Mouse (Mus musculus) kidney, adult 18-20 months (tissue): ENCODE measurements at regions not wholly inside any gene's neighbourhood (a gene's known extent, or its start where the extent isn't known, plus 50 kb on each side); places are given as distances from the start of the nearest gene placed in this dataset.

Experiments used
- DNase-seq: peaks from one replicate; pipeline ENCODE4 v3.0.0; 2021

GRCm38 (mm10) chr2:174897424-174897823, 112.6 kb upstream of the Gm14444 start:
- DNase-seq, result peak; percentile 10

- peak; percentile 4 for DNase-seq
Observed at GRCm38 (mm10) chr2:174899940-174900670, 109.9 kb upstream of the Gm14444 start.

DNA sequence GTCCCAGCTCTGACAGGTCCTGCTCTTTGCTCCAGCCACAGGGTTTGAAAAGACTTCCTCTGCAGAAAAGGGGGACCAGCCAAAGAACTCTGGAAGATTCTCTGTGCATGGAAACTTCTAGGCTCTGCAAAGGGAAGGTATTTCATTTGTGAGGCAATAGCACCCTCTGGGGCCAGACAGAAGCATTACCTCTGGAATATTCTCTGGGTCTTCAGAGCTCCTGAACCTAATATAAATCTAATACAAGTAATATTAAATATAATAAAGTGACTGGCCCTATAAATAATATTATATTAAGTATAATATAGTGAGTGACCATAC, 109.4 kb upstream of the Gm14444 start:
- peak; percentile 49 for DNase-seq

- DNase-seq, result no peak
Observed at GRCm38 (mm10) chr2:174901801-174902200, 108.2 kb upstream of the Gm14444 start.

GRCm38 (mm10) chr2:174903627-174904026, 106.4 kb upstream of the Gm14444 start:
- DNase-seq, result no peak

- DNase-seq, result peak; percentile 23
Observed at GRCm38 (mm10) chr2:174905865-174906639, 104.0 kb upstream of the Gm14444 start.

DNA sequence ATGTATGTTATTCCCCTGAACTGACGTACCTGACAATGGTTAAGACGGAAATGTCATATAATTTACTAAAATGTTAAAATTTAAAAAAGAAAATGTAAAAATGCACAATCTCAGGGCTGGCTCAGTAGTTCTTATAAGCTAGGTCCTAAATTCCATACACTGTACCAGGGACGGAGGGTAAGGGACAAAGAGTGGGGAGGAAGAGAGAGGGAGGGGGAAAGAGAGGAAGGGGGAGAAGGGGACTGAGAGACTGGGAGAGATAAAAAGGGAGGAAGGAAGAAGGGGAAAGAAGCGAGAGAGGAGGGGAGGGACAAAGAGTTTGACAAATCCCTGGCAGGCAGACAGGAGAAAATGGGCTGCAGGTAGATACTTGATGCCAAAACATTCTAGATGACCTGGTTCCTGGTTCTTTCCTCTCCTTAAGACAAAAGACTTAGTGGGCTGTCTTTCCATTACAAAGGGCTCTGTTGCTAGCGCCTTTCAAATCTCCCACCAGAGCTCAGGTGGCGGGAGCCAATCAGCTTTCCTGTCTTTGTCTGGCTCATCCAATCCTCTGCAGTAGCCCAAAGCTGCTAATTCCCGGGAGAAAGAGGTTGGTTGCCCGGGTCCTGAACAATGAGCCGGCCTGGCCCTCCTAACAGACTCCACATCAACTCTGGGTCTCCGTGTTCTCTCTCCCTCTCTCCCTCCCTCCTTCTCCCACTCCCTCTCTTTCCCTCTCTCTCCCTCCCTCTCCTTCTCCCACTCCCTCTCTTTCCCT, 92.7 kb upstream of the Gm14444 start:
- DNase-seq, result no peak

GRCm38 (mm10) chr2:174917975-174918374, 92.1 kb upstream of the Gm14444 start:
- DNase-seq, result no peak

DNA sequence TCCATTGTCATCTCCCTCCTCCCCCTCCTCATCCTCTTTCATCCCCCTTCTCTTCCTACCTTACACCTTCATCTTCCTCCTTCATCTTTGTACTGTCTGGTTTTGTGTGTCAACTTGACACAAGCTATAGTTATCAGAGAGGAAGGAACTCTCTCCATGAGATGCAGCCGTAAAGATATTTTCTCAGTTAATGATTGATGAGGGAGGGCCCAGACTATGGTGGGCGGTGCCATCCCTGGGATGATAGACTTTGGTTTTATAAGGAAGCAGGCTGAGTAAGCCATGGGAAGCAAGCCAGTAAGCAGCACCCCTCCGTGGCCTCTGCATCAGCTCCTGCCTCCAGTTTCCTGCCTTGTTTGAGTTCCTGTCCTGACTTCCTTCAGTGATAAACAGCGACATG, 87.8 kb upstream of the Gm14444 start:
- no peak for DNase-seq

GRCm38 (mm10) chr2:174929718-174930117, 80.3 kb upstream of the Gm14444 start:
- no peak for DNase-seq

- peak; percentile 90 for DNase-seq
Observed at GRCm38 (mm10) chr2:174932137-174933012, 77.7 kb upstream of the Gm14444 start.

GRCm38 (mm10) chr2:174933013-174933353, 77.1 kb upstream of the Gm14444 start:
- DNase-seq, result no peak

DNA sequence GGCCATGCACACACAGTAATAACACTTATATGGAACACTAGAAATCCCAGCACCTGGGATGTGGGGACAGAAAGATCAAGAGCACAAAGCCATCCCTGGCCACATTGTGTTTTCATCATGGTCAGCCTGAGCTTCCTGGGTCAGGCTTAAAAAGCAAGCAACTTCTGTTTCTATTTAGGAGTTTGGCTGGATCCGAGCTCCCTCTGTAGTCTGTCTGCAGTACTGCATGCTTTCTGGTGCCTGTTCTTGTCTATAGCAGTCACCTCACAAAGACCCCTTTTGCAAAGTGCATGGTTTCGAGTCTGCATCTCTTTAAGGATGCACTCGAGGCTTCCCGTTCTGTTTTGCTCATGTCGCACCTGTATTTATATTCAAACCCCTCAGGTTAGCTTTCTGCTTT, 73.4 kb upstream of the Gm14444 start:
- DNase-seq, result peak; percentile 14

DNA sequence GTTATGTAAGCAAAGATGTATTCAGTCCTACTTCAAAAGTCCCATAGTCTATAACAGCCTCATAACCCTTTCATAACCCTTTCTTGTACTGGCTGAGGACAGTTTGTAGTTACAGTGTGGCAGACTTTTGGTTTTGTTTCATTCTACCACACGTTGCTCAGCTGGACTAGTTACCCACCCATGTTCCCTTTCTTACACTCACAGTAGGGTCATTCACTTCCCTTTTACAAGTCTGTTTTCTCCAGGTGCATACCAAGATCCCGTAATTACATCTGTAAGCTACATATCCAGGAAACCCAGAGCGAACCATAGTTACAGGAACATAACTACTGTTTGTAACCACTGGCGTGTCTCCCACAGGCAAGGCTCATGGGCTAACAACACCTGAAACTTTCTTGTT, 72.1 kb upstream of the Gm14444 start:
- DNase-seq, result no peak

- no peak for DNase-seq
Observed at GRCm38 (mm10) chr2:174942221-174942620, 67.8 kb upstream of the Gm14444 start.

GRCm38 (mm10) chr2:174948106-174948505, 61.9 kb upstream of the Gm14444 start:
- DNase-seq, result no peak
